Mouse (Mus musculus) urinary bladder, postnatal 25 days (tissue): Measurements from ENCODE around the gene Hook2.
A peak's percentile ranks its signal among the peaks of the same experiment; 100 is the strongest.

Source experiments
- DNase-seq: peaks from one replicate; pipeline ENCODE4 v3.0.0; 2022; ENCODE audit warnings: low spot score

Hook2 gene

GRCm38 (mm10) chr8:84973079-84973478 is 17.3 kb upstream of the Hook2 start:
- no peak for DNase-seq

GRCm38 (mm10) chr8:84973803-84974542 is 16.4 kb upstream of the Hook2 start:
- no peak for DNase-seq

- no peak for DNase-seq
These were observed 15.8 kb upstream of the Hook2 start for GRCm38 (mm10) chr8:84974543-84975142.

- peak; percentile 63 for DNase-seq
These were observed 15.0 kb upstream of the Hook2 start for GRCm38 (mm10) chr8:84975434-84975833.

- DNase-seq = peak; percentile 95
These were observed 14.2 kb upstream of the Hook2 start for GRCm38 (mm10) chr8:84976031-84976762.

- DNase-seq = peak; percentile 19
These were observed 13.5 kb upstream of the Hook2 start for GRCm38 (mm10) chr8:84976763-84977434.

- peak; percentile 58 for DNase-seq
These were observed 12.8 kb upstream of the Hook2 start for GRCm38 (mm10) chr8:84977435-84978247.

GRCm38 (mm10) chr8:84978248-84978940 is 12.0 kb upstream of the Hook2 start, which contains the start of gene Junb:
Gene Junb (minus strand): TSS chr8:84978718.
- DNase-seq = peak; percentile 96

GRCm38 (mm10) chr8:84979599-84980421 is 10.6 kb upstream of the Hook2 start:
- DNase-seq = peak; percentile 89

- DNase-seq = peak; percentile 73
These were observed 9.6 kb upstream of the Hook2 start for GRCm38 (mm10) chr8:84980622-84981358.

GRCm38 (mm10) chr8:84981644-84982498 is 8.5 kb upstream of the Hook2 start:
- peak; percentile 51 for DNase-seq

- peak; percentile 39 for DNase-seq
These were observed 7.8 kb upstream of the Hook2 start for GRCm38 (mm10) chr8:84982499-84983011.

GRCm38 (mm10) chr8:84984294-84985048 is 5.9 kb upstream of the Hook2 start:
- peak; percentile 54 for DNase-seq

- DNase-seq = no peak
These were observed 5.2 kb upstream of the Hook2 start for GRCm38 (mm10) chr8:84985049-84985683.

- peak; percentile 81 for DNase-seq
These were observed 4.6 kb upstream of the Hook2 start for GRCm38 (mm10) chr8:84985684-84986378.

- DNase-seq = no peak
These were observed 3.9 kb upstream of the Hook2 start for GRCm38 (mm10) chr8:84986379-84986945.
